Mouse (Mus musculus) limb, embryonic 11.5 days (tissue): ENCODE data around the gene Ints14. TPM values are rescaled to one million over a fixed set of nuclear protein-coding genes. Genes with fewer than 3 reads are reported as not detected.
A peak's percentile ranks its signal among the peaks of the same experiment; 100 is the strongest.

Source experiments
- ATAC-seq: fragments of 200-750 bp; cut with Nextera tagmentation; 2 replicates; pipeline ENCODE4 v1.8.0; 2017; ENCODE audit warnings: low read depth; ENCODE audit not compliant: insufficient number of reproducible peaks, low FRiP score, low TSS enrichment
- DNase-seq: peaks from one replicate; pipeline ENCODE4 v3.0.0-alpha.2; 2015; ENCODE audit warnings: low spot score
- H3K27ac ChIP-seq: fragments of 300-500 bp; sonication (generic); replicated peaks from 2 replicates; pipeline ENCODE4 v1.5.1; 2014; ENCODE audit warnings: low read depth, mild to moderate bottlenecking, low read length
- H3K27me3 ChIP-seq: fragments of 300-500 bp; sonication (generic); 2 replicates; pipeline ENCODE4 v1.6.1; 2014; ENCODE audit warnings: mild to moderate bottlenecking, low read length, mixed read lengths; ENCODE audit not compliant: control insufficient read depth, insufficient read depth
- H3K36me3 ChIP-seq: fragments of 300-500 bp; sonication (generic); 2 replicates; pipeline ENCODE4 v1.6.1; 2014; ENCODE audit warnings: mild to moderate bottlenecking, low read length, moderate library complexity, mixed read lengths; ENCODE audit not compliant: control insufficient read depth, insufficient read depth
- H3K4me1 ChIP-seq: fragments of 300-500 bp; sonication (generic); 2 replicates; pipeline ENCODE4 v1.6.1; 2014; ENCODE audit warnings: low read length, mixed read lengths; ENCODE audit not compliant: control insufficient read depth, insufficient read depth
- H3K4me2 ChIP-seq: fragments of 300-500 bp; sonication (generic); 2 replicates; pipeline ENCODE4 v1.6.1; 2014; ENCODE audit warnings: low read depth, mild to moderate bottlenecking, moderate library complexity; ENCODE audit not compliant: severe bottlenecking
- H3K4me3 ChIP-seq: fragments of 300-500 bp; sonication (generic); 2 replicates; pipeline ENCODE4 v1.5.1; 2014; ENCODE audit warnings: low read depth, low read length
- H3K9ac ChIP-seq: fragments of 300-500 bp; sonication (generic); 2 replicates; pipeline ENCODE4 v1.6.1; 2014; ENCODE audit warnings: mild to moderate bottlenecking, low read length
- H3K9me3 ChIP-seq: fragments of 300-500 bp; sonication (generic); 2 replicates; pipeline ENCODE4 v1.6.1; 2016; ENCODE audit warnings: low read length; ENCODE audit not compliant: control insufficient read depth
- WGBS: fragments of 180-500 bp; shearing (Covaris S2); extraction: QIAGEN DNeasy Blood & Tissue Kit; methylation state at CpG from one replicate; pipeline ENCODE4 v1.1.7; 2014; 5-methylcytosine and 5-hydroxymethylcytosine counted together
- polyA plus RNA-seq: library from polyadenylated mRNA; unstranded; fragments of >200 nt; fragmentation: Nextera tagmentation; extraction: Ambion mirVana; gene quantifications from 2 replicates; pipeline ENCODE4 v1.2.1, GENCODE M21; 2014

The Ints14 gene
- polyA plus RNA-seq, 1 experiment from 2014 or later: 77.0 TPM

DNA sequence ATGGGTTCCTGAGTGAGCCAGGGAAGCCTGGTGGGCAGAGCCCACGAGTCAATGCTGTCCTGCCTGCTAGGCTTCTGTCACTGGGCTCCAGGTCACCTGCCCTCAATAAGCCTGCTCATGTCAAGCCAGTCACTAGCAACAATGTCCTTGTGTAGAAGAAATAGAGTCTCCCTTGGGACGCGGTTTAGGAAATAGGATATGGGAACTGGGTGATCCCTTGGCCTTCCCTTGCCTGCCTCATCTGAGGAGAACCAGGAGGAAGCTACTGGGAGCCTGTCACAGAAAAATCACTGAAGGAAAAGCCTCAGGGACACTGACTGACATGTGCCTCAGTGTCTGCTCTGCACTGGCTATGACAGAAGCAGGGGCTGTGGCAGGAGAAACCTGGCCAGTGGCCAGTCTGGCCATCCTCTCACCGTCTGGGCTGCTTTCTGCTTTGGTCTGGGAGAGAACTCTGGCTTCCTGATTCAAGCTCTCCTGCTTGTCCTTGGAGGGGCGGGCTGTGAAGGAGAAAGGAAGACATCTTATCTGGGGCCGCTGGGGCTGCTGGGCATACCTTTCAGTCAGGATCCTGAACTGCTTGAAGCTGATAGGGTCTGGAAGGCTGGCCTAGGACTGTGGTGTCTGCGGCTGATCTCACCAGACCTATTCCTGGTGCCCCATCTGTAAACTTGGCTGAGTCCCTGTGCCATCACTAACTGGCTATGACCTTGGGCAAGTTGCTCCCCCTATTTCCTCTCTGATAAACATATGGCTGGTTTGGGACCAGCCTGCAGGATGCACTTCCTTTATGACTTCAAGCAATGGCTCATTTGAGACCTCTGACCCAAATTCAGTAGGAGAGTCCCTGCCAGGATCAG, 28.7 kb upstream of the Ints14 start:
- Histone ChIP-seq H3K36me3 (no peaks in the 10 kb centered on the region), H3K27me3 (no peaks in the 10 kb centered on the region), H3K27ac (no peak overlapping the region), H3K9me3 (no peaks in the 10 kb centered on the region), H3K4me1 (peaks cover 10% of the 10 kb centered on the region; the same call in 1 of the 2 replicates), H3K4me2 (no peak overlapping the region), H3K4me3 (no peak overlapping the region), H3K9ac (no peak overlapping the region)
- DNase-seq (no peak), ATAC-seq (no peak)
- WGBS: 80% methylated on average over 7 of the region's 7 CpGs

- 48% methylated on average over 15 of the region's 15 CpGs for WGBS
- H3K27ac ChIP-seq: peak overlapping the region; percentile 55
- H3K36me3 ChIP-seq: no peaks in the 10 kb centered on the region
- peak; percentile 70 for DNase-seq
- peak; percentile 80 for ATAC-seq
- H3K9me3 ChIP-seq: no peaks in the 10 kb centered on the region
- H3K9ac ChIP-seq: peak overlapping the region; percentile 40
- H3K4me3 ChIP-seq: no peak overlapping the region
- H3K27me3 ChIP-seq: no peaks in the 10 kb centered on the region
- peaks cover 10% of the 10 kb centered on the region; the same call in 1 of the 2 replicates for H3K4me1 ChIP-seq
- peak overlapping the region; percentile 29 for H3K4me2 ChIP-seq
These were observed 26.5 kb upstream of the Ints14 start for GRCm38 (mm10) chr9:64934015-64934754.

GRCm38 (mm10) chr9:64936508-64936907, 24.2 kb upstream of the Ints14 start:
- Histone ChIP-seq H3K4me3 (no peak overlapping the region), H3K4me1 (peaks cover 12% of the 10 kb centered on the region; the same call in 1 of the 2 replicates), H3K9ac (no peak overlapping the region), H3K9me3 (no peaks in the 10 kb centered on the region), H3K27ac (no peak overlapping the region), H3K27me3 (no peaks in the 10 kb centered on the region), H3K36me3 (no peaks in the 10 kb centered on the region), H3K4me2 (no peak overlapping the region)
- DNase-seq: peak; percentile 62
- no peak for ATAC-seq
- 8% methylated on average over 6 of the region's 6 CpGs for WGBS

DNA sequence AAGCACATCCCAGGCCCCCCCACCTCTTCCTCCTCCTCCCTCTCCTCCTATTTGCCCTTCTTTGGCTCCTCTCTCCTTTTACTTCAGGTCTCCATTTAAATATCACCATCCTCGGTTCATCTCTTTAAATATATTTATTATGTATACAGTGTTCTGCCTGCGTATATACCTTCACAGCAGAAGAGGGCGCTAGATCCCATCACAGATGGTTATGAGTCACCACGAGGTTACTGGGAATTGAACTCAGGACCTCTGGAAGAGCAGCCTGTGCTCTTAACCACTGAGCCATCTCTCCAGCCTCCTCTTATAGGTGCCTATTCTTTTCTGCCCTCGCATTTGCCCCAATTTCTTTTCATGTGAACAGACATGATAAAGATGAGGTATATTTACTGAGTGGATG, 23.2 kb upstream of the Ints14 start:
- DNase-seq (no peak), ATAC-seq (no peak)
- no peaks in the 10 kb centered on the region for H3K36me3 ChIP-seq
- H3K27ac ChIP-seq: no peak overlapping the region
- no peak overlapping the region for H3K4me2 ChIP-seq
- 62% methylated on average over 5 of the region's 5 CpGs for WGBS
- no peak overlapping the region for H3K9ac ChIP-seq
- no peaks in the 10 kb centered on the region for H3K27me3 ChIP-seq
- peaks cover 12% of the 10 kb centered on the region; the same call in 1 of the 2 replicates for H3K4me1 ChIP-seq
- H3K9me3 ChIP-seq: no peaks in the 10 kb centered on the region
- no peak overlapping the region for H3K4me3 ChIP-seq

DNA sequence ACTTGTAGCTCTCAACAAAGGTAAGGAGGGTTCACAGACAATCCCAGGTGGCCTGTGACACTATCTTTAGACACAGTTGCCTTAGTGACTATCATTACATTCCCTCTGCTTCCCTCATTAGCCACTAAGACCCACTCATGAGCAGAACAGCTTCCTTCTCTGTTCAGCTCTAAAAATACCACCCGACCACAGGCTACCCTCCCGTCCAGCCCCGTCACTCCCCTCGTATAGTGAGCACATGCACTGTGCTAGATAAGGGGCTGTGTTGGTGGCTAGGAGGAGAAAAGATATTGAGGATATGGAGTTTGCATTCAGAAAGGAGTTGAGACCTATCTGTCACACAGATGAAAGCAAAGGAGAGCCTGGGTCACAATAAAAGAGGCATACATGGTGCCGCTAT, 22.2 kb upstream of the Ints14 start:
- Histone ChIP-seq H3K27me3 (no peaks in the 10 kb centered on the region), H3K4me2 (no peak overlapping the region), H3K4me1 (peaks cover 12% of the 10 kb centered on the region; the same call in 1 of the 2 replicates), H3K9me3 (no peaks in the 10 kb centered on the region), H3K4me3 (no peak overlapping the region), H3K27ac (no peak overlapping the region), H3K36me3 (no peaks in the 10 kb centered on the region), H3K9ac (no peak overlapping the region)
- WGBS: 81% methylated on average over 5 of the region's 5 CpGs
- ATAC-seq: no peak
- no peak for DNase-seq

- H3K27me3 ChIP-seq: peaks cover 3% of the 10 kb centered on the region; the same call in 1 of the 2 replicates
- H3K4me2 ChIP-seq: no peak overlapping the region
- WGBS: 64% methylated on average over 4 of the region's 4 CpGs
- peaks cover 7% of the 10 kb centered on the region; the same call in 1 of the 2 replicates for H3K4me1 ChIP-seq
- H3K4me3 ChIP-seq: no peak overlapping the region
- H3K9me3 ChIP-seq: no peaks in the 10 kb centered on the region
- no peaks in the 10 kb centered on the region for H3K36me3 ChIP-seq
- no peak overlapping the region for H3K27ac ChIP-seq
- H3K9ac ChIP-seq: no peak overlapping the region
- ATAC-seq (no peak), DNase-seq (no peak)
These were observed 21.4 kb upstream of the Ints14 start for GRCm38 (mm10) chr9:64939281-64939680.

- no peak for ATAC-seq
- no peak for DNase-seq
- H3K9ac ChIP-seq: no peak overlapping the region
- no peaks in the 10 kb centered on the region for H3K9me3 ChIP-seq
- H3K4me2 ChIP-seq: no peak overlapping the region
- peaks cover 3% of the 10 kb centered on the region; the same call in 1 of the 2 replicates for H3K27me3 ChIP-seq
- peaks cover 5% of the 10 kb centered on the region; the same call in 1 of the 2 replicates for H3K4me1 ChIP-seq
- no peak overlapping the region for H3K4me3 ChIP-seq
- H3K27ac ChIP-seq: no peak overlapping the region
- no peaks in the 10 kb centered on the region for H3K36me3 ChIP-seq
- whole genome bisulfite sequencing: 84% methylated on average over 2 of the region's 2 CpGs
These were observed 20.9 kb upstream of the Ints14 start for GRCm38 (mm10) chr9:64939790-64940189.

DNA sequence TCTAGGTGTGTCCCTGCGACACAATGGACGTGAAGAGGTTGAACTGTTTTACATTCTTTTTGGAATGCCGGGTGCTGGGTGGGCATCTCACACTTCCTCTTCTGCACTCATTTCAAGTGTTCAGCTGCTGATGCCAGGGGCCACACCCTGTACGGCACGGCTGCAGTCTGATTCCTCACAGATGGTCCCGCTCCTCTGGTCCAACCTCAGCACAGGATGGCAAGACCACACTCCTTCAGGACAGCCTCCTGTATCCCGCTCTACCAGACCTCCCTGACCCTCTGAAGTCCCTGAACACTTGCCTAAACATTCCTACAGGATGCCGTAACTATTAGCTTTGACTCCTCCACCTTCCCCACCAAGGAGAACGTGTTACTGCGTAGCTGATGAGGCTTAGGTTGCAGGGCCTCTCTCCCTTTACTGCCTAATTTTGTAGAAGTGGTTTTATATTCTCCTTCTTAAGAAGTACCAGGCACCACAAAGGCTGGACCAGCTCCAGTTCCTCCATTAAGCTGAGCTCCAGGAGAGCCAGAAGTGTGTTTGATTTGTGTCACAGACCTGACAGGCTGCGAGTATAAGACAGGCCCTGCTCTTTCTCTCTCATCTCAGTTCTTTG, 19.9 kb upstream of the Ints14 start:
- Histone ChIP-seq H3K4me2 (no peak overlapping the region), H3K9ac (no peak overlapping the region), H3K27me3 (peaks cover 6% of the 10 kb centered on the region; the same call in 1 of the 2 replicates), H3K4me1 (peaks cover 5% of the 10 kb centered on the region; the same call in 1 of the 2 replicates), H3K9me3 (no peaks in the 10 kb centered on the region), H3K27ac (no peak overlapping the region), H3K36me3 (no peaks in the 10 kb centered on the region), H3K4me3 (no peak overlapping the region)
- ATAC-seq: no peak
- WGBS: 62% methylated on average over 11 of the region's 11 CpGs
- no peak for DNase-seq
